Mouse (Mus musculus): ENCODE results near the gene Dnajb4.
"Not testable (repeated sequence)": the region's sequence is repeated elsewhere in the genome, so short reads cannot be mapped to it uniquely, and the experiment has no call there.

Gene Dnajb4

GRCm38 (mm10) chr3:152209967-152210634, at the start of gene Dnajb4, which contains the start of gene Fubp1:
TSS of gene Dnajb4 (minus strand) at chr3:152210302.
TSS of gene Fubp1 (plus strand) at chr3:152210422.
- CTCF ChIA-PET: interaction anchor here (1.8 kb wide), 1 partner anchor 17 kb away, joined by 5 read pairs; no protein-coding TSS in a partner anchor

DNA sequence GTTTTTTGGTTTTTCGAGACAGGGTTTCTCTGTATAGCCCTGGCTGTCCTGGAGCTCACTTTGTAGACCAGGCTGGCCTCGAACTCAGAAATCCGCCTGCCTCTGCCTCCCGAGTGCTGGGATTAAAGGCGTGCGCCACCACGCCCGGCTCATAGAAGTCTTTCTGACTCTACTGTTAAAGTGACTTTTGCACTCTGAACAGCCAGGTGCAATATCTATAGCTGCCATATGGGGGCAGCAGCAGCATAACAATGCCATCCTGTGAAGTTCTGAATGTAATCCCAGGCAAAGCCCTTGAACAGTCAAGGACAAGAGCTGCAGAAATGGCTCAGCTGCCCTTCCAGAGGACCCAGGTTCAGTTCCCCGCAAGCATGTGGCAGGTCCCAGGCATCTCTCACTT, 49.3 kb upstream of the Dnajb4 start:
- CTCF ChIA-PET: not testable (repeated sequence)

- CTCF ChIA-PET: interaction anchor here (0.8 kb wide), 1 partner anchor 31 kb away, joined by 3 read pairs; no protein-coding TSS in a partner anchor
These were observed 47.4 kb upstream of the Dnajb4 start for GRCm38 (mm10) chr3:152257528-152257927.

DNA sequence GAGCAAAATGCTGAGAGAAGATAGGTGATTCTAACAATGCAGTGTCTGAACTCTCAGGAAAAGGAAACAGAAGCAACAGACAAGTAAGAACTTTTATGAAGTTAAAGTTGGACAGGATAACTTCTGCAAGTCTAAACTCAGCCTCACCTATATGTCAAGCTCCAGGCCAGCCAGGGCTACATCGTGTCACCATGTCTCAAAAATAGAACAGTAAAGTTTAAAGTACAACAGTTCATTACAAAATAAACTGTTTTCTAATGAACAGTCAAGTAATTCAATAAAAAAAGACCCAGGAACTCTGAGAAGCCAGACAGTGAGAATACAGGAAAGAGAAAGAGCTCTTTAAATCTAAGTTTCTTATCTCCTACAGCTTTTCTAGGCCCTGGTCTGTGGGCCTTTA, 40.4 kb upstream of the Dnajb4 start:
- CTCF ChIA-PET: no interaction called here

- CTCF ChIA-PET: interaction anchor here (0.5 kb wide), 1 partner anchor 67 kb away, joined by 3 read pairs; no protein-coding TSS in a partner anchor
These were observed 37.6 kb upstream of the Dnajb4 start for GRCm38 (mm10) chr3:152247708-152248107.

GRCm38 (mm10) chr3:152245273-152245910, 35.3 kb upstream of the Dnajb4 start:
- CTCF ChIA-PET: no interaction called here

DNA sequence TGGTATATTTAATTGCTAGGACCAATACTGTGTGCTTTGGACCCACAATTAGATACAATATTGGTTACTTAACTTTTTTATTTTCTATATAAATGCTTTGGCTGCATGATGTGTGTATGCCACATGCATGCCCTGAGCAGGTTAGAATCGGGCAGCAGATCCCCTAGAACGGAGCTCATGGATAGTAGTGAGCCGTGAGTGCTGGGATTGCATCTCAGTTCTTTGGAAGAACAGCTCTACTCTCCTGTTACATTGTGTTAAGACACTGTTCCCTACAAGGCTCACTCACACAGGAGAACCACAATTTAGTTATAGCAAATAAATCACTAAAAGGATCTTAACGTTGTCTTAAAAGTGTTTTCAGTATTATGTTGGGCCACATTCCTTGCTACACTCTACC, 33.2 kb upstream of the Dnajb4 start:
- CTCF ChIA-PET: no interaction called here

DNA sequence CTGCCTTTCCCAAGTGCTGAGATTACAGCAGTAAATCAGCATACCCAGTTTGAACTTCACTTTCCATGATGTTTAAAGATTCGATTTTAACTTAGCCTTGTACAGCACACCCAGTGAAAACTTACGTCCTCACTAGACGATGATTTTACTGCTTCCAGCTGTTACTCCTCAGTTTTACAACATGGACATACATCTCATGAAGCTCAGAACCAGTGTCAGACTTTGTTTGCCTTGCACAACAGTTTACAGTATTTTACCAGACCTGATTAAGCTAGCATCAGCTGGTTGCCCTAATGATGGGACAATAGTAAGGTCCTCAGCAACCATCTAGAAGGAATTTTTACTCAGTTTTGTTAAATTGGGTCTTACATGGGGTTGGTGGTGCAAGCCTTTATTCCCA, 31.0 kb upstream of the Dnajb4 start:
- CTCF ChIA-PET: no interaction called here

DNA sequence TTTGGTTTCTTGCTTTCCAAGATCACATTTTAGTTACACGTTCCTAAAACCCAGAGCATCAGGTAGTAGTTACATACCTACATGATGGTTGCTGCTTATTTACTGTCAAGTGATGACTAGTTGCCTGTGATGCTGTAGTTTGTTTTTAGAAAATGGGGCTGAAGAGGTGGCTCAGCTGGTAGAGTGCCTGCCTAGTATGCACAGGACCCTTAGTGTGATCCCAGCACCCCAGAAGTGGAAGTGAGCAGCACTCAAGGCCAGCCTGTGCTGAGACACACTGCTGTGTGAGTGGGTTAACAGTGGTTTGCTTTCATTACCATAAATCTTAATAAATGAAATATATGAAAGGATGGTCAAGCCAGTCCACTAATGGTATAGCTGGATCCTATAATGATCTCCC, 29.5 kb upstream of the Dnajb4 start:
- CTCF ChIA-PET: no interaction called here

GRCm38 (mm10) chr3:152238836-152239235, 28.7 kb upstream of the Dnajb4 start:
- CTCF ChIA-PET: no interaction called here

GRCm38 (mm10) chr3:152235805-152236204, 25.7 kb upstream of the Dnajb4 start:
- CTCF ChIA-PET: no interaction called here

DNA sequence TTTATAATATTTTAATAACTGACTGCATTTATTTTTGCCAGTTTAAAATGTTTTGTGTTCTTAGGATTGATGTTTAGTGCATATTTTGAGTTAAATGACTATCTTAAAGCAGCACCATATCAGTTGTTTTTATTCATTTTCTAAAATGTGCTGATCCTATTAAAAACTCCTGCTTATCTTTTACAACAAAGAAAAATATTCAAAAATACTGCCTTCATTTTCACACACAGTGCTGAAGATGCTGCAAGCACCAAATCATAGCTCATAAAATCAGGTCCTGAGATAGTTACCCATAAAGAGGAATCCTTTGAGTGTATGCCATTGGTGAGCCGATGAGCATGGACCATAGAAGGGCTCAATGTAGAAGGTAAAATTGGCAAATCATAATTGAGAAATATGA, 25.1 kb upstream of the Dnajb4 start:
- CTCF ChIA-PET: no interaction called here

- CTCF ChIA-PET: no interaction called here
These were observed 21.4 kb upstream of the Dnajb4 start for GRCm38 (mm10) chr3:152231333-152232100.

- CTCF ChIA-PET: interaction anchor here (0.6 kb wide), 1 partner anchor 109 kb away, joined by 5 read pairs; no protein-coding TSS in a partner anchor
These were observed 19.2 kb upstream of the Dnajb4 start for GRCm38 (mm10) chr3:152229271-152229670.

DNA sequence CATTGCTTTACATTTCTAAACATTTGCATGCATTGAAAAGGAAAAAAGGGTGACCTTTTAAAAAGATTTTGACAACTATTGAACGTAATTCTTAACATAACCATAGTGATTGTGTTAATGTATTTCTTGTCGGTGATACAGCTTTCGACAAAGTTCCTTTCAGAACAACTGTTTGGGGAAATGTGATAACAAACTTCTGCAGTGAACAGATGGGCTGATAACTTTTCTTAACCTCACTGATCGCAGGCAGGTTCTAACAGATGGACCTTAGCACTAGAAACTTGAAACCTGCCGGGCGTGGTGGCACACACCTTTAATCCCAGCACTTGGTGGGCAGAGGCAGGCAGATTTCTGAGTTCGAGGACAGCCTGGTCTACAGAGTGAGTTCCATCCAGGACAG, 18.7 kb upstream of the Dnajb4 start:
- CTCF ChIA-PET: no interaction called here

DNA sequence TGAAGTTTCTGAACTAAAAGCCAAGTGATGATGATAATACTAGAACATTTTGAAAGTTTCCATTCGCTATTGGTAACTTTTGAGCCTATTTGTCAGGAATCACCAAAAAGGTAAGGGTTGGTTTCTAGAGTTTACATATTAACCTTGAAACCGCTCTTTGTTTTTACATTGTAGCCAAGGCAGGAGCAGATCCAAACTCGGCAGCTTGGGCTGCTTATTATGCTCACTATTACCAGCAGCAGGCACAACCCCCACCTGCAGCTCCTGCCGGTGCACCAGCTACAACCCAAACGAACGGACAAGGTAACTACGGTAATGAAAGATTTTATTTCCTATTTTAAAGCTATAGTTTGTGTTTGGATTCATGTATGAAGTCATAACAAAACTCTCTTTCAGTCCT, 15.8 kb upstream of the Dnajb4 start:
- CTCF ChIA-PET: no interaction called here

- CTCF ChIA-PET: no interaction called here
These were observed 14.8 kb upstream of the Dnajb4 start for GRCm38 (mm10) chr3:152224918-152225317.

DNA sequence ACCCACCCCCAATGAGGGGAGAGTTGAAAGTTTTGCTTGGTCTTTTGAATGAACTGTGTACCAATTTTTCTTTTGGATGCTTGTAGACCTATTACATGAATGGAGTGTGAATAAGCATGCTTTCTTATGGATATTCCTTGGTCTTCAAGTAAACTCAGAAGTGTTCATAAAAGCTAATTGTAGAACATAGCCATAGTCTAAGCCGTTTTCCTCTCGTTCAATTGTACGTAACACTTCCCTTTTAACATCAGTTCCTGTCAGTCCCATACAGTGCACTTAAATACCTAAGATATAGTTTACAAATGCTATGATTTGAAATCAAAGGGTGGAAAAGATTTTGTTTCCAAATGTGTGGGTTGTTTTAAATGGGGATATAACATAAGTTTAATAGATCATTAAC, 3.3 kb upstream of the Dnajb4 start:
- CTCF ChIA-PET: no interaction called here

DNA sequence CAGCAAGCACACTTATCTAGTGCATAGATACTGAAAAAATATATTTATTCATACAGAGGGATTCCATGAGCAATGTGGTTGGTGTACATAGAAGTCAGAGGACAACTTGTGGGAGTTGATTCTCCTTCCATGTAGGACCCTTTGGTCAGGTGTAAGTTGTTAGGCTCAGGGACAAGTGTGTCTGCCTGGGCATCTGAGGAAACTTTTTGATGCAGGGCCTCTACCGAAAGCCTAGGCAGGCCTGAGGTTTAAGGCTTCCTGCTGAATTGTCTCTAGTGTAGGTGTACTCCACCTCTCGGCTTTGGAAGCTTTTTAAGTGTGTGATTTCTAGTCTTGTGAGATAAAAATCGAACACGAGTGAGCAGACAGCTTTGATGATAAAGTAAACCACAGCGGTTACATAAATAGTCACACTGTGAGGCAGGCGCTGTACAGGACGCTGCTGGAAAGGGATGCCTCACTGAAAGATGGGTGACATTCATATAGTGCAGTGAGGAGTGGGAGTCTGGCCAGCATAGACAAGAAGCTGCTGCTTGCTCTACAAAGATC, 1.7 kb upstream of the Dnajb4 start:
- CTCF ChIA-PET: interaction anchor here (0.8 to 1.8 kb wide), 2 partner anchors 19 to 136 kb away, joined by 5 to 7 read pairs; no protein-coding TSS in a partner anchor

DNA sequence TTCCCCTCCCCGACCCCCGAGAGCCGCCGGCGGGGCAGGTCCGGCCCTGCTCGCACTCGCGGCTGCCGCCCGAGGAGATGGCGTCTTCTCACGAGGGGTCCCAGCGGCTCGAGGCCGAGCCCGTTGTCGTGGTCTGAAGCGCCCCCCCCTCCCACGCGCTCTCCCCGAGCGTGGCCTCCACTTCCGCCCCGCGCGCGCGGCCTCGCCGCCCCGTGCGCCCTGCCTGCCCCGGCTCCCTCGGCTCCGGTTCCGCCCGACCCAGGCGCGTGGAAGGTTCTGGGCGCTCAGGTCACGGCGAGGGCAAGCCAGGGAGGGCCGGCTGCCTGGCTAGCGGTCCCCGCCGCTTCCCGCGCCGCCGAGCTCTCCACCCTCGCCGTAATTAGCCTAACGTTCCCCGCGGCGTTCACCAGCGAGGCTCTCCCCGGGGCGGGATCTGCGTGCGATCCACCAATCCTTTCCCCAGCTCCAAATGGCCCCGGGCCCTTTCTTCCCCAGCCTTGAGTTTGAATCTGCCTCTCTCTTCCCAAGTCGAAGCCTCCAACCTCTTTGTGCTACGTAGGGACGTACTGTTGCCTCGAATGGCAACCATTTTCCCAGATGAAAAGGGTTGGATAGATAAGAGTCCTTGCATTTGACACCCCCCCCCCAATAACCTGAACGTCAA, 758 bp upstream of the Dnajb4 start:
- CTCF ChIA-PET: interaction anchor here (0.6 to 1.8 kb wide), 2 partner anchors 18 to 1709 kb away, joined by 3 to 5 read pairs; no protein-coding TSS in a partner anchor

- CTCF ChIA-PET: no interaction called here
These were observed 730 bp downstream of the Dnajb4 start for GRCm38 (mm10) chr3:152209177-152209966.
